Mouse (Mus musculus) right cerebral cortex, postnatal 25 days (tissue): ENCODE measurements around the gene Olfr497.

Experiments used
- DNase-seq: peaks from one replicate; pipeline ENCODE4 v3.0.0; 2022

Gene Olfr497

GRCm38 (mm10) chr7:108420121-108420520, at the start of gene Olfr497:
Gene Olfr497, plus strand, starts transcription at chr7:108420421.
- no peak for DNase-seq

- DNase-seq, result no peak
Observed at GRCm38 (mm10) chr7:108392867-108393266, 27.4 kb upstream of the Olfr497 start, which contains the start of gene Olfr495. Gene Olfr495, plus strand, starts transcription at chr7:108393167.

- DNase-seq, result no peak
Observed at GRCm38 (mm10) chr7:108465026-108465425, 44.8 kb downstream of the Olfr497 start, which contains the start of gene Olfr498. Gene Olfr498, plus strand, starts transcription at chr7:108465326.
